23 mouse cellular contexts compared by ENCODE assay signal in the genomic region with DNA sequence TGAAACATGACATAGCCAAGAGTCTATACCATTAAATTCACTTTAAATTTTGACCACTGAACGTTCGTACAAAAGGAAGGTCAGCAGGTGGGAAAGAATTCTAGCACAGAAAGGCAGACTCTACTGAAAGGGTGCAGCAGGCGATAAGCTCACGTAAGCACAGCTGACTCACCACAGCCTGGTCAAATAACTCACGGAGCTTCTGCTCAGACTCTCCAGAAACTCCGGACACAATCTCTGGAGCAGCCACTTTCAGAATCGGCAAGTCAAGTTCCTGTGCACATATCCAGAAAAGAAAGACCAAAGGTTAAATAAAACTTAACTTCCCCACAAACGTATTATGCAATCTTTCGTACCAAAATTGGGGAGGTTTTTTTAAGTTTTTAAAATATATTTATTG.
"Had no signal": no experiment of that assay in that cellular context is flagged by ENCODE, and none has a peak within 500 bp of the region (broad histone marks: within the 10 kb centered on the region; RNA-seq: fewer than 3 reads in every experiment).

No protein-coding gene starts in this region.

- H3K4me1 ChIP-seq: kidney, embryonic 15.5 days; lung, embryonic 15.5 days; midbrain, embryonic 12.5 days; neural tube, embryonic 13.5 days had no signal

- H3K27ac ChIP-seq: kidney, embryonic 15.5 days; left cerebral cortex, adult 2 months; liver, embryonic 14.5 days; lung, embryonic 15.5 days; midbrain, embryonic 12.5 days; neural tube, embryonic 13.5 days had no signal

- H3K4me2 ChIP-seq: kidney, embryonic 15.5 days; liver, embryonic 11.5 days; lung, embryonic 15.5 days; midbrain, embryonic 12.5 days; neural tube, embryonic 13.5 days had no signal

- ATAC-seq: midbrain, embryonic 16.5 days had no signal

- H3K9me3 ChIP-seq: kidney, embryonic 15.5 days; lung, embryonic 15.5 days; megakaryocyte, embryonic 14.5 days; midbrain, embryonic 12.5 days; neural tube, embryonic 13.5 days had no signal

- DNase-seq: kidney, adult 11 months; kidney, adult 8-10 months; kidney, postnatal 10 days; kidney, postnatal 36 days; layer of hippocampus, postnatal 36 days; lung, adult 18-20 months; lung, postnatal 10 days; lung, postnatal 36 days; retina, postnatal 1 day; right cerebral cortex, postnatal 25 days; spleen, adult 18-20 months; thymus, adult 18-20 months; thymus, postnatal 36 days had no signal

- H3K27me3 ChIP-seq: kidney, embryonic 15.5 days; lung, embryonic 15.5 days; megakaryocyte, embryonic 14.5 days; midbrain, embryonic 12.5 days; neural tube, embryonic 13.5 days had no signal

- H3K9ac ChIP-seq: kidney, embryonic 15.5 days; liver, embryonic 14.5 days; lung, embryonic 15.5 days; midbrain, embryonic 12.5 days; neural tube, embryonic 13.5 days had no signal

- H3K4me3 ChIP-seq: kidney, embryonic 15.5 days; left cerebral cortex, adult 2 months; lung, embryonic 15.5 days; megakaryocyte, embryonic 14.5 days; midbrain, embryonic 12.5 days; myocyte; neural tube, embryonic 13.5 days had no signal
